Mouse (Mus musculus) bone marrow macrophage, adult 2 months (primary cell): ENCODE results near the gene Smyd1.

Source experiments
- CTCF ChIP-seq: IDR thresholded peaks from 2 replicates; pipeline ENCODE4 v1.5.1; 2012; ENCODE audit warnings: low read depth, mild to moderate bottlenecking, low read length, moderate library complexity
- POLR2A ChIP-seq: IDR thresholded peaks from 2 replicates; pipeline ENCODE4 v1.6.1; 2012; ENCODE audit warnings: mild to moderate bottlenecking, low read depth, low read length, borderline replicate concordance

GRCm38 (mm10) chr6:71371085-71371605 is 49.1 kb upstream of the Smyd1 start:
- TF ChIP-seq CTCF: no peak
- TF ChIP-seq POLR2A: no peak
